Mouse (Mus musculus): ENCODE measurements around the gene Dnah3. TPM values are rescaled to one million over a fixed set of nuclear protein-coding genes. Genes with fewer than 3 reads are reported as not detected.

Dnah3 gene
- polyA plus RNA-seq, 1 experiment from 2014 or later = not detected

- no peak overlapping the region for H3K4me3 ChIP-seq (replicated peaks)
- no peaks in the 10 kb centered on the region for H3K36me3 ChIP-seq
- no peak overlapping the region for H3K9ac ChIP-seq (replicated peaks)
- no peak for ATAC-seq (ENCODE audit: insufficient number of reproducible peaks, insufficient read depth, low FRiP score, low TSS enrichment, low read depth)
- 95% methylated on average over 8 of the region's 8 CpGs for WGBS
- H3K9me3 ChIP-seq = no peaks in the 10 kb centered on the region
- peaks cover 17% of the 10 kb centered on the region for H3K4me1 ChIP-seq (replicated peaks)
- H3K27me3 ChIP-seq = no peaks in the 10 kb centered on the region
- no peak overlapping the region for H3K4me2 ChIP-seq
- no peak overlapping the region for H3K27ac ChIP-seq
Measured at GRCm38 (mm10) chr7:119897521-119898109, 197.5 kb downstream of the Dnah3 start.

- peak within 1 kb of the TSS; percentile 75 for H3K4me2 ChIP-seq
- H3K4me1 ChIP-seq (replicated peaks) = peaks cover 17% of the 10 kb centered on the region
- no peaks in the 10 kb centered on the region for H3K27me3 ChIP-seq
- under 1% methylated on average over 63 of the region's 63 CpGs for WGBS
- H3K9ac ChIP-seq (replicated peaks) = peak within 1 kb of the TSS; percentile 79
- H3K36me3 ChIP-seq = no peaks in the 10 kb centered on the region
- ATAC-seq (ENCODE audit: insufficient number of reproducible peaks, insufficient read depth, low FRiP score, low TSS enrichment, low read depth) = peak; percentile 98
- peak within 1 kb of the TSS; percentile 97 for H3K27ac ChIP-seq
- H3K4me3 ChIP-seq (replicated peaks) = peak within 1 kb of the TSS; percentile 70
- H3K9me3 ChIP-seq = no peaks in the 10 kb centered on the region
Measured at GRCm38 (mm10) chr7:119895639-119896512, 199.2 kb downstream of the Dnah3 start, which contains the start of the genes Lyrm1 and Dcun1d3. Gene Lyrm1 (plus strand): TSS chr7:119895861. Gene Dcun1d3 (minus strand): TSS chr7:119896298.

GRCm38 (mm10) chr7:119894818-119895544, 200.1 kb downstream of the Dnah3 start:
- Histone ChIP-seq H3K4me2 (peak overlapping the region; percentile 75), H3K27me3 (no peaks in the 10 kb centered on the region), H3K9me3 (no peaks in the 10 kb centered on the region), H3K4me1 (replicated peaks) (peaks cover 17% of the 10 kb centered on the region), H3K9ac (replicated peaks) (peak overlapping the region; percentile 79), H3K27ac (peak overlapping the region; percentile 90), H3K36me3 (no peaks in the 10 kb centered on the region), H3K4me3 (replicated peaks) (peak overlapping the region; percentile 70)
- no peak; the same call in 1 of the 2 replicates for ATAC-seq (ENCODE audit: insufficient number of reproducible peaks, insufficient read depth, low FRiP score, low TSS enrichment, low read depth)
- WGBS = under 1% methylated on average over 14 of the region's 15 CpGs

GRCm38 (mm10) chr7:119892742-119893141, 202.3 kb downstream of the Dnah3 start:
- H3K36me3 ChIP-seq = no peaks in the 10 kb centered on the region
- H3K27ac ChIP-seq = no peak overlapping the region
- WGBS = 94% methylated on average over 4 of the region's 4 CpGs
- no peak overlapping the region for H3K4me2 ChIP-seq
- H3K27me3 ChIP-seq = no peaks in the 10 kb centered on the region
- H3K9me3 ChIP-seq = no peaks in the 10 kb centered on the region
- no peak overlapping the region for H3K4me3 ChIP-seq (replicated peaks)
- no peak for ATAC-seq (ENCODE audit: insufficient number of reproducible peaks, insufficient read depth, low FRiP score, low TSS enrichment, low read depth)
- H3K9ac ChIP-seq (replicated peaks) = no peak overlapping the region
- H3K4me1 ChIP-seq (replicated peaks) = peaks cover 17% of the 10 kb centered on the region

- Histone ChIP-seq H3K4me2 (no peak overlapping the region), H3K4me1 (replicated peaks) (peaks cover 17% of the 10 kb centered on the region), H3K4me3 (replicated peaks) (no peak overlapping the region), H3K36me3 (no peaks in the 10 kb centered on the region), H3K9me3 (no peaks in the 10 kb centered on the region), H3K27ac (no peak overlapping the region), H3K9ac (replicated peaks) (no peak overlapping the region), H3K27me3 (no peaks in the 10 kb centered on the region)
- ATAC-seq (ENCODE audit: insufficient number of reproducible peaks, insufficient read depth, low FRiP score, low TSS enrichment, low read depth) = no peak
- WGBS = 78% methylated on average over 1 of the region's 1 CpGs
Measured at GRCm38 (mm10) chr7:119892198-119892597, 202.9 kb downstream of the Dnah3 start.

- WGBS = 93% methylated on average over 4 of the region's 4 CpGs
- H3K27me3 ChIP-seq = no peaks in the 10 kb centered on the region
Measured at GRCm38 (mm10) chr7:119887887-119888286, 207.2 kb downstream of the Dnah3 start.

GRCm38 (mm10) chr7:119881229-119881628, 213.9 kb downstream of the Dnah3 start:
- H3K27ac ChIP-seq = no peak overlapping the region
- H3K27me3 ChIP-seq = no peaks in the 10 kb centered on the region
- H3K4me2 ChIP-seq = no peak overlapping the region
- H3K9me3 ChIP-seq = no peaks in the 10 kb centered on the region
- peaks cover 18% of the 10 kb centered on the region for H3K36me3 ChIP-seq
- no peak overlapping the region for H3K4me3 ChIP-seq (replicated peaks)
- 98% methylated on average over 2 of the region's 2 CpGs for whole genome bisulfite sequencing
- H3K4me1 ChIP-seq (replicated peaks) = no peaks in the 10 kb centered on the region
- ATAC-seq (ENCODE audit: insufficient number of reproducible peaks, insufficient read depth, low FRiP score, low TSS enrichment, low read depth) = no peak
- no peak overlapping the region for H3K9ac ChIP-seq (replicated peaks)

More at GRCm38 (mm10) chr7:119887887-119888286, 207.2 kb downstream of the Dnah3 start:
- Histone ChIP-seq H3K27ac (no peak overlapping the region), H3K36me3 (no peaks in the 10 kb centered on the region), H3K4me3 (replicated peaks) (no peak overlapping the region), H3K9me3 (no peaks in the 10 kb centered on the region), H3K4me1 (replicated peaks) (no peaks in the 10 kb centered on the region), H3K9ac (replicated peaks) (no peak overlapping the region), H3K4me2 (no peak overlapping the region)
- ATAC-seq (ENCODE audit: insufficient number of reproducible peaks, insufficient read depth, low FRiP score, low TSS enrichment, low read depth) = no peak

- Histone ChIP-seq H3K9ac (replicated peaks) (no peak overlapping the region), H3K4me1 (replicated peaks) (no peaks in the 10 kb centered on the region), H3K4me3 (replicated peaks) (no peak overlapping the region), H3K27ac (no peak overlapping the region), H3K9me3 (no peaks in the 10 kb centered on the region), H3K4me2 (no peak overlapping the region), H3K27me3 (no peaks in the 10 kb centered on the region), H3K36me3 (peaks cover 18% of the 10 kb centered on the region)
- 87% methylated on average over 5 of the region's 5 CpGs for WGBS
- no peak for ATAC-seq (ENCODE audit: insufficient number of reproducible peaks, insufficient read depth, low FRiP score, low TSS enrichment, low read depth)
Measured at GRCm38 (mm10) chr7:119880345-119880744, 214.7 kb downstream of the Dnah3 start.

- Histone ChIP-seq H3K27me3 (no peaks in the 10 kb centered on the region), H3K9ac (replicated peaks) (no peak overlapping the region), H3K36me3 (peaks cover 18% of the 10 kb centered on the region), H3K4me2 (no peak overlapping the region), H3K9me3 (no peaks in the 10 kb centered on the region), H3K27ac (no peak overlapping the region), H3K4me3 (replicated peaks) (no peak overlapping the region), H3K4me1 (replicated peaks) (no peaks in the 10 kb centered on the region)
- no peak for ATAC-seq (ENCODE audit: insufficient number of reproducible peaks, insufficient read depth, low FRiP score, low TSS enrichment, low read depth)
- WGBS = 94% methylated on average over 4 of the region's 4 CpGs
Measured at GRCm38 (mm10) chr7:119879171-119879570, 215.9 kb downstream of the Dnah3 start.

GRCm38 (mm10) chr7:119875776-119876440, 219.2 kb downstream of the Dnah3 start:
- WGBS = 75% methylated on average over 3 of the region's 3 CpGs
- no peak for ATAC-seq (ENCODE audit: insufficient number of reproducible peaks, insufficient read depth, low FRiP score, low TSS enrichment, low read depth)

More at GRCm38 (mm10) chr7:119875776-119876440, 219.2 kb downstream of the Dnah3 start:
- no peaks in the 10 kb centered on the region for H3K27me3 ChIP-seq
- H3K36me3 ChIP-seq = peaks cover 23% of the 10 kb centered on the region
- no peak overlapping the region for H3K9ac ChIP-seq (replicated peaks)
- H3K4me1 ChIP-seq (replicated peaks) = no peaks in the 10 kb centered on the region
- H3K27ac ChIP-seq = no peak overlapping the region
- H3K9me3 ChIP-seq = no peaks in the 10 kb centered on the region
- H3K4me3 ChIP-seq (replicated peaks) = no peak overlapping the region
- no peak overlapping the region for H3K4me2 ChIP-seq
